Mouse (Mus musculus) frontal cortex, postnatal 36 days (tissue): ENCODE results near the gene Vmn1r23.
"Not testable (repeated sequence)": the region's sequence is repeated elsewhere in the genome, so short reads cannot be mapped to it uniquely, and the experiment has no call there.

ENCODE experiments used
- DNase-seq, 2 experiments: peaks; one replicate each; pipeline ENCODE4 v3.0.0; 2022; ENCODE audit warnings: low spot score in 2 of 2

Vmn1r23 gene

DNA sequence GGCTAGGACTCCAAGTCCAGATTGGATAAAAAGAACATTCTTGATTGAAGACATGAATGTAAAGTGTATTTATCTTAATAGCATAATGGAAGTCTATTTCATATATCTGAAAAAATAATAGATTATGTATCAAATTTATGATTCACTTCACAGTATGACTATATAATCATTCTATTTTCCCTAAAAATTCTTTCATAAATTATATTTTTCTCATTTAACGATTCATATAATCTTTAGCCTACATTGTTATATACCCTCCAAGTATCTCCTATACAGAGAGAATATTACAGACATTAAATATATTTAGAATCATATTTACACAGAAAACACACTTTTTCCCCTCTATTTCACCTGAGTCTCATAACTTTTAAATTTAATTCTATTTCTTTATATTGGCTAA is at the start of gene Vmn1r23:
Vmn1r23 (minus strand) TSS at position 101 of the 400 bp plus-strand sequence.
- DNase-seq: no peak

GRCm38 (mm10) chr6:57961403-57961802 is 34.8 kb upstream of the Vmn1r23 start, which contains the start of gene Vmn1r24:
TSS of gene Vmn1r24 (minus strand) at chr6:57961503.
- DNase-seq: not testable (repeated sequence)

DNA sequence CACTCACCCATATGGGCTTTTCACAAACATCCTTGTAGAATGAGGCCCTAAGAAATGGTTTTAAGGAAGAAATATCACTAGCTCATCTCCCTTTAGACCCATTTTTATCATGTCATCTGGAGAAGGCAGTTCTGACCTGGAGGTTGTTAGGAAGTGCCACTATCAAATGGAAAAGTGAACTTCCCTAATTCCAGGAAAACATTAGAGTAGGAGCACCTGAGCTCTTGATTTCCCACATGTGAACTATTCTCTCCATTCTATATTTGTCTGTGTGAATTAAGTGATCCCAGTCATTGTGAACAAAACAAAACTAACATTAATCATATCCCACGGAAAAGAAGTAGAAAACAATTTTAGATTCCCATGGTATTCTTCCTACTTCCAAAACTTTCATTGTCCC is 18.7 kb downstream of the Vmn1r23 start, which contains the start of gene Vmn1r22:
Vmn1r22 (minus strand) TSS at position 101 of the 400 bp plus-strand sequence.
- DNase-seq: no peak
